Mouse (Mus musculus) liver, adult 2 months (tissue): Measurements from ENCODE around the gene Dclk1.
"Not testable (repeated sequence)": the region's sequence is repeated elsewhere in the genome, so short reads cannot be mapped to it uniquely, and the experiment has no call there.

Experiments
- CTCF ChIP-seq: fragments of 200-500 bp; IDR thresholded peaks from 2 replicates; pipeline ENCODE4 v1.5.1; 2011; ENCODE audit warnings: low read depth, low read length, control low read depth
- POLR2A ChIP-seq: fragments of 200-500 bp; IDR thresholded peaks from 2 replicates; pipeline ENCODE4 v1.6.1; 2011; ENCODE audit warnings: low read length, control low read depth; ENCODE audit not compliant: insufficient read depth; ENCODE audit errors: extremely low read depth

GRCm38 (mm10) chr3:55203621-55204020, 38.5 kb upstream of the Dclk1 start:
- TF ChIP-seq CTCF, POLR2A: not testable (repeated sequence)
